In genomic region chr4:87652314-87652934, GRCm38 (mm10) we compare ENCODE assay signal across 19 mouse cellular contexts.
A peak's percentile ranks its signal among the peaks of the same experiment; 100 is the strongest.
DNase-seq lines count a peak whose midpoint lies in the region; ATAC-seq lines count a peak whose summit lies in the region.
"Had no signal": no experiment of that assay in that cellular context is flagged by ENCODE, and none has a peak within 500 bp of the region (broad histone marks: within the 10 kb centered on the region; RNA-seq: fewer than 3 reads in every experiment).

No protein-coding gene starts in this region.

- no peaks in the 10 kb centered on the region for H3K27me3 ChIP-seq in midbrain, embryonic 10.5 days (ENCODE audit: low read depth, poor library complexity, severe bottlenecking)
- H3K27me3 ChIP-seq in midbrain, embryonic 16.5 days (ENCODE audit: control insufficient read depth, insufficient read depth, low read depth, low read length) = no peaks in the 10 kb centered on the region
- H3K27me3 ChIP-seq in forebrain, embryonic 12.5 days = no peaks in the 10 kb centered on the region
- no peaks in the 10 kb centered on the region for H3K27me3 ChIP-seq in forebrain, embryonic 15.5 days
- H3K27me3 ChIP-seq: embryonic facial prominence, embryonic 13.5 days had no signal

- no peak for ATAC-seq in midbrain, embryonic 16.5 days
- ATAC-seq in forebrain, embryonic 12.5 days (ENCODE audit: low FRiP score) = no peak
- no peak for ATAC-seq in forebrain, embryonic 15.5 days (replicated peaks)
- ATAC-seq in megakaryocyte-erythroid progenitor cell, adult 5-6 weeks (replicated peaks; ENCODE audit: low FRiP score, low TSS enrichment, poor library complexity, severe bottlenecking) = no peak

- no peak overlapping the region for H3K4me3 ChIP-seq in midbrain, embryonic 10.5 days
- no peak overlapping the region for H3K4me3 ChIP-seq in midbrain, embryonic 16.5 days (ENCODE audit: low read depth, low read length)
- no peak overlapping the region for H3K4me3 ChIP-seq in forebrain, embryonic 12.5 days (replicated peaks)
- no peak overlapping the region for H3K4me3 ChIP-seq in forebrain, embryonic 15.5 days
- H3K4me3 ChIP-seq: embryonic facial prominence, embryonic 13.5 days; heart, embryonic 10.5 days had no signal

- H3K4me2 ChIP-seq in midbrain, embryonic 16.5 days (ENCODE audit: low read length) = no peak overlapping the region
- H3K4me2 ChIP-seq in forebrain, embryonic 12.5 days = no peak overlapping the region
- H3K4me2 ChIP-seq in forebrain, embryonic 15.5 days (replicated peaks) = no peak overlapping the region
- H3K4me2 ChIP-seq: embryonic facial prominence, embryonic 13.5 days; hindbrain, embryonic 14.5 days had no signal

- no peaks in the 10 kb centered on the region for H3K9me3 ChIP-seq in midbrain, embryonic 10.5 days (replicated peaks)
- H3K9me3 ChIP-seq in midbrain, embryonic 16.5 days (replicated peaks; ENCODE audit: control insufficient read depth, low read length, poor library complexity, severe bottlenecking) = no peaks in the 10 kb centered on the region
- no peaks in the 10 kb centered on the region for H3K9me3 ChIP-seq in forebrain, embryonic 12.5 days
- no peaks in the 10 kb centered on the region for H3K9me3 ChIP-seq in forebrain, embryonic 15.5 days
- H3K9me3 ChIP-seq: embryonic facial prominence, embryonic 13.5 days; heart, embryonic 10.5 days had no signal

- peak overlapping the region; percentile 53; the same call in 1 of the 2 replicates for H3K27ac ChIP-seq in midbrain, embryonic 10.5 days (replicated peaks)
- no peak overlapping the region for H3K27ac ChIP-seq in midbrain, embryonic 16.5 days (ENCODE audit: low read length)
- H3K27ac ChIP-seq in forebrain, embryonic 12.5 days = peak overlapping the region; percentile 26; the same call in 1 of the 2 replicates
- peak overlapping the region; percentile 74 for H3K27ac ChIP-seq in forebrain, embryonic 15.5 days (replicated peaks)
- H3K27ac ChIP-seq: embryonic facial prominence, embryonic 13.5 days; heart, embryonic 10.5 days; hindbrain, embryonic 14.5 days had no signal

- DNase-seq in midbrain, embryonic 10.5 days (ENCODE audit: low spot score) = no peak
- no peak for DNase-seq in left cerebral cortex, postnatal 36 days (ENCODE audit: low spot score in 2 of 2)
- DNase-seq: adrenal gland, adult 8-10 months; adrenal gland, postnatal 36 days; cerebellum, adult 11 months; cerebellum, adult 8-10 months; cerebellum, postnatal 14 days; gastrocnemius, postnatal 10 days; heart, adult 18-20 months; heart, postnatal 10 days; heart, postnatal 4 days; kidney, adult 11 months had no signal

- intact Hi-C loops in left cerebral cortex, postnatal 36 days (cut with DNase I) = no loop called here

- 80% methylated on average over 8 of the region's 8 CpGs for WGBS in midbrain, embryonic 10.5 days
- 64% methylated on average over 8 of the region's 8 CpGs for WGBS in midbrain, embryonic 16.5 days
- WGBS in forebrain, embryonic 12.5 days = 59% methylated on average over 8 of the region's 8 CpGs
- 37% methylated on average over 8 of the region's 8 CpGs for WGBS in forebrain, embryonic 15.5 days

- H3K36me3 ChIP-seq in midbrain, embryonic 10.5 days = no peaks in the 10 kb centered on the region
- H3K36me3 ChIP-seq in midbrain, embryonic 16.5 days (ENCODE audit: control insufficient read depth, insufficient read depth, low read length) = no peaks in the 10 kb centered on the region
- H3K36me3 ChIP-seq in forebrain, embryonic 12.5 days (replicated peaks) = no peaks in the 10 kb centered on the region
- no peaks in the 10 kb centered on the region for H3K36me3 ChIP-seq in forebrain, embryonic 15.5 days
- H3K36me3 ChIP-seq: embryonic facial prominence, embryonic 13.5 days; heart, embryonic 10.5 days had no signal

- H3K9ac ChIP-seq in midbrain, embryonic 16.5 days (ENCODE audit: low read depth, low read length) = no peak overlapping the region
- no peak overlapping the region for H3K9ac ChIP-seq in forebrain, embryonic 12.5 days
- no peak overlapping the region for H3K9ac ChIP-seq in forebrain, embryonic 15.5 days (replicated peaks)
- H3K9ac ChIP-seq: embryonic facial prominence, embryonic 13.5 days; hindbrain, embryonic 14.5 days had no signal

- H3K4me1 ChIP-seq in midbrain, embryonic 10.5 days = peaks cover 49% of the 10 kb centered on the region
- H3K4me1 ChIP-seq in midbrain, embryonic 16.5 days (ENCODE audit: control insufficient read depth, insufficient read depth, low read length) = peaks cover 15% of the 10 kb centered on the region
- H3K4me1 ChIP-seq in forebrain, embryonic 12.5 days = peaks cover 41% of the 10 kb centered on the region
- peaks cover 51% of the 10 kb centered on the region for H3K4me1 ChIP-seq in forebrain, embryonic 15.5 days
